Mouse (Mus musculus) adrenal gland, postnatal 36 days (tissue): ENCODE measurements around the gene Spock1. TPM values are rescaled to one million over a fixed set of nuclear protein-coding genes. Genes with fewer than 3 reads are reported as not detected.
A peak's percentile ranks its signal among the peaks of the same experiment; 100 is the strongest.

Source experiments
- DNase-seq, 2 experiments: peaks; one replicate each; pipeline ENCODE4 v3.0.0; 2021; ENCODE audit warnings: mixed read lengths in 1 of 2
- total RNA-seq, 2 experiments: library from RNA; stranded (reverse); gene quantifications; 2 replicates each; pipeline ENCODE4 v1.2.3; 2021

Spock1 gene
- total RNA-seq, 2 experiments from 2014 or later = 7.3 to 9.6 TPM

- DNase-seq = peak; percentile 37 to 82
Measured at GRCm38 (mm10) chr13:57656606-57657005, 251.5 kb downstream of the Spock1 start.

- DNase-seq = no peak
Measured at GRCm38 (mm10) chr13:57654362-57654761, 253.8 kb downstream of the Spock1 start.

GRCm38 (mm10) chr13:57651236-57651635 lies 256.9 kb downstream of the Spock1 start:
- DNase-seq = no peak

- DNase-seq = no peak
Measured at GRCm38 (mm10) chr13:57648784-57649183, 259.3 kb downstream of the Spock1 start.

GRCm38 (mm10) chr13:57647456-57647855 lies 260.7 kb downstream of the Spock1 start:
- DNase-seq = no peak

GRCm38 (mm10) chr13:57643036-57643435 lies 265.1 kb downstream of the Spock1 start:
- no peak for DNase-seq

- DNase-seq = no peak
Measured at GRCm38 (mm10) chr13:57641649-57642048, 266.5 kb downstream of the Spock1 start.

GRCm38 (mm10) chr13:57640968-57641367 lies 267.2 kb downstream of the Spock1 start:
- no peak for DNase-seq

- no peak for DNase-seq
Measured at GRCm38 (mm10) chr13:57638820-57639219, 269.3 kb downstream of the Spock1 start.

- no peak for DNase-seq
Measured at GRCm38 (mm10) chr13:57637606-57638132, 270.5 kb downstream of the Spock1 start.

- no peak for DNase-seq
Measured at GRCm38 (mm10) chr13:57637080-57637572, 271.0 kb downstream of the Spock1 start.

GRCm38 (mm10) chr13:57636196-57637015 lies 271.7 kb downstream of the Spock1 start:
- no peak for DNase-seq

- no peak for DNase-seq
Measured at GRCm38 (mm10) chr13:57630532-57630931, 277.6 kb downstream of the Spock1 start.

- no peak for DNase-seq
Measured at GRCm38 (mm10) chr13:57628218-57628617, 279.9 kb downstream of the Spock1 start.

- DNase-seq = peak; percentile 5 to 47
Measured at GRCm38 (mm10) chr13:57626434-57626833, 281.7 kb downstream of the Spock1 start.

GRCm38 (mm10) chr13:57623909-57624481 lies 284.1 kb downstream of the Spock1 start:
- DNase-seq = peak in 1 of 2 experiments; percentile 3

- DNase-seq = no peak
Measured at GRCm38 (mm10) chr13:57619079-57619768, 288.9 kb downstream of the Spock1 start.

- no peak for DNase-seq
Measured at GRCm38 (mm10) chr13:57611326-57612171, 296.6 kb downstream of the Spock1 start.

- DNase-seq = no peak
Measured at GRCm38 (mm10) chr13:57609946-57610345, 298.2 kb downstream of the Spock1 start.

GRCm38 (mm10) chr13:57604437-57604836 lies 303.7 kb downstream of the Spock1 start:
- no peak for DNase-seq

- no peak for DNase-seq
Measured at GRCm38 (mm10) chr13:57603226-57603625, 304.9 kb downstream of the Spock1 start.

GRCm38 (mm10) chr13:57595761-57596051 lies 312.4 kb downstream of the Spock1 start:
- DNase-seq = no peak
